Mouse (Mus musculus) neural tube, embryonic 10.5 days (tissue): ENCODE results near the gene Lrmda.
A peak's percentile ranks its signal among the peaks of the same experiment; 100 is the strongest.

ENCODE experiments used
- DNase-seq: peaks from one replicate; pipeline ENCODE4 v3.0.0-alpha.2; 2017; ENCODE audit warnings: low spot score; ENCODE audit errors: extremely low spot score

Lrmda gene

DNA sequence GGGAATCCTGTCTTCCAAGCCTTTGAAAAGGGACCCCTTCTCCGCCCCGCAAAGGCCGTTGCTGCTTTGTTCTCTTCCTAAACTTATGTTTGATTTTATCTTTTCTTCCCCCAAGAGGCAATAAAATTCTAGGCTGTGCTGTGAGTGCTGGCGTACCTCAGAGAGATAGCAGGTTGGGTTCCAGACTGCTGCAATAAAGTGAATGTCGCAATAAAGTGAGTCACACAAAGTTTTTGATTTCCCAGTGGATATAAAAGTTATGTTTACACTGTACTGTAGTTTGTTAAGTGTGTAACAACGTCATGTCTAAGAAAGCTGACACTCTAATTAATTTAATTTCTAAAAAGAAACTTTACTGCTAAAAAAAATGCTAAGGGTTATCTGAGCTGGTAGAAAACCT lies 22.6 kb downstream of the Lrmda start:
- no peak for DNase-seq

DNA sequence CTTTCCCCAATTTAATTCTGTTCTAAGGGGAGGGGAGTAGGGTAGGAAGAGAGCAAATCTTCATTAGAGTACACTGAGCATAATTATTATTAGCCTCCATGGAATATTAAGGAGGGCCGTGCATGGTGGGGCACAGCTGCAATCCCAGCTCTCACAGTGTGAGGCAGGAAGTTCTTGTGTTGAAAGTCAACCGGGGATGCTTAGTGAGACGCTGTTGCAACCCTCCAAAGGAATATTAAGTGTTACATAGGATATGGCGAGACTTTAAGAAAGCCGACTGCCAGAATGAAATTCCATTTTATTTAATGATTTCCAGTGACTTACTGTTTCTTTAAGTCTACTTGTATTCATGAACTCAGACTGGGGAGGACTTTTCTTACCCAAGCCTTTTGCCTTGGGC lies 23.9 kb downstream of the Lrmda start:
- no peak for DNase-seq

DNA sequence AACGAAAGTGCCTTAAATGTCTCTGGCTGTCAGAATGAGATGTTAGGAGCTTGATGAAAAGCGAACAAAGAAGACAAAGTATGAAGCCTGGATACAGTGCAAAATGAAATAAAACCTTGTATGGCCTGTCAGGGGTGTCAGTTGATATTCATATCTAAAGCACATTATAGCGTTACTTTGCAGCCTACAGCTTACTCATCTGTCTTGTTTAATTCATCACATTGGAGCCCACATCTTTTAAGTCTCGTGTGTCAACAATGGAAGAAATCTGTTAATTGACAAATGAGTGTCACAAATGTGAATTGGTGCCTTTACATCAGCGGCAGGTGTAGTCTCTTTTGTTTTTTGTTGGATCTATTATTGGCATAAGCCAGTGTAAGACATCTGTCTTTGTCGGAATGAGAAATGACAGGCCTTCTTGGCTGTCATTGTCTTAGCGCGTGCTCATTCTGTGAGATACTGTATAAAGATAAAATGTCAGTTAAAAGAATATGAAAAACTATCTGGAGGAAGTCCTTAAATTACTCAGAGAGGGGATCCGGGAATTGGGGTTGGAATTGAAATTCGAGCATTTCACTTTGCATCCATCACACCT lies 26.8 kb downstream of the Lrmda start:
- DNase-seq: no peak

DNA sequence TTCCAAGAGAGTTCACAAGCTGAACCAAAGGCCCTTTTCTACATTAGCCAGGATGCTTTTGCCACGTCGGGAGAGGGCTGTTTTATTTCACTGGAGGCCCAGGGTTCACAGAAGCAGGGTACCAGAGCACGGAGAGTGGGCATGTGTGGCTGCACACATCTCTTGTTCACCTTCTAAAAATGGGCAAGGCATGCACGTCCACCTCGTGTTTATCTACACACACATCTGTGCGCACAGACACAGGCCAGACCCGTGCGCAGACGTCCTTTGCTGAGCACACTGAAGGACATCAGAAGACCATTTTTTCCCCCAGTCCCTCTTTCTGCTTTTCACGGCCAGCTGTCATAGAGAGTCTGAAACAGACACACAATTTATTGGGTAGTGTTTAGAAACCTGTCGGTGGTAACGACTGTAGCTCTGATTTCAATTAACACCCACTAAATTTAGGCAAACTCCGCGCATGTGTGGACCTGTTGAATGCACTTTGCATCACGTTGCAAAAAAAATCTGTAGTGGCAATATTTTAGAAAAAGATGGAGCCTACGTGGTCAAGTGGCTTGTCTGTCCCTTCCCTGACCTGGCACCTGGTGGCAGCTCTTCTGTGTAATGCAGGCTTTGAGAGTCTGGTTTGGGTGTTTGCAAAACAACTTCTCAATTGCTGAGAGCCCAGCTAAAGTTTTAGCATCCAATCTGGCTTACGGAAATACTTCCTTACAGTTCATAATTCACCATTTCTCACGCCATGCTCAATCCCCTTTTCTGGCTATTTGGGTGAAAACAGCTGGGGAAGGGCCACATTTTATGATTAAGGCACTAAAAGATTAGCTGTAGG lies 28.8 kb downstream of the Lrmda start:
- no peak for DNase-seq

DNA sequence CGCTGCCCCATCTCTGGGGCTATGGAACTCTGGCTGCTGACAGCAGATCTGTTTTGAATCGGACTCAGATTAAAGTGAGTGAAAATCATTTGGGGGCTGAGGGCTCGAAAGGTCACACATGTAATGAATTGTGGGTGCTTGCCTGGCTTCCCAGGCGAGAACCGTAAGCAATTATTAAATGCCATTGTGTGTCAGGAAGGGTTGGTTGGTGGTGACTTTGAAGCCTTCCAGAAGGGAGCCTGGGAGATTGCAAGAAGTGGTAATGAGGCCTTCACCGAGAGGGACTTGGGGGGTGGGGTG lies 29.3 kb downstream of the Lrmda start:
- no peak for DNase-seq

DNA sequence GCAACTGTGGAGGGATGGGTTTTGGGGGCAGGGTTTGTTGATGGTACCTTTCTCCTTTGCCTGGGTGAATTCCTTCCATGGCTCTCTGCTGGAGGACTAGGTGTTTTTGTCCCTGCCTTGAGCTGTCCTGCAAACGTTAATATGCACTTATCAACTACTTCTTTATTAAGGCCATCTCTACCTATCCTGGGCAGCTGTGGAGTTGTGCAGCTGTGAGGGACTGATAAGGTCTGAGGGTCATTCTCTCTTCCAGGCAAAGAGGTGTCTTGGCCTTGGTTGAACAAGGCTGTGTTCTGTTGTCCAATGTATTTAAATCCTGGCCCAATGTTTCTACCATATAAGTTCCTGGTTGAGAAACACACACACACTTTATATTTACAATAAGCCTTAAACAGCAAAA lies 29.8 kb downstream of the Lrmda start:
- DNase-seq: no peak

DNA sequence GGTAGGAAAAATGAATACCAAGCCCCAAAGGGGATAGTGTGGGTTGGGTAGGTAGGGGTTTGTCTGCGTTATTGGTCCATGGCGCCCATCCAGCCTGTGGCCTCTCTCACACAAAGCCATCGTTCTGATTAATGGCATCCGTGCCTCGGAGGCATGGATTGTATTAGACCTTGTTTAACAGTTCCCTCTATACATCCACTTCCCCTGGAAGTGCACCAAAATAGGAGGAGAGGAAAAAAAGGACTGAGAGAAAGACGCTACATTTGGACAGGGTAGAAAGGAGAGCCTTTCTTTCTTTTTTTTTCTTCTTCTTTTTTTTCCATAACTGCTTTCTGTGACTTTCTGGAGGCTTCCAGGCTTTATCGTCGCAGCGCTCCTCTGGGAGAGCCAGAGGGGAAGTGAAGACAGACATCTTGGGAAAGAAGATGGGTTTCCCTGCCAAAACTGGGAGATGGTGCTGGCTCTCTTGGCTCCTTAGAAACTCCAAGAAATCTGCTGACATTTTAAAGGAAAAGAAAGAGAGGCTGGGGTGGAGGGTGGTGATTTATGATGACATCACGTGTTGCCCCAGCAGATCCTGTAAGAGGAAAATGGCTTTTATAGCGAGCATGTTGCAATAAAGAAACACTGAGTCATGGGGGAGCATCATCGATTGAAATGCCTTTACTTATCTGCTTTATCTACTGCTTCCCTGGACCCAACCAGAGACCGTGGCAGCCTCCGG lies 32.6 kb downstream of the Lrmda start:
- DNase-seq: no peak

DNA sequence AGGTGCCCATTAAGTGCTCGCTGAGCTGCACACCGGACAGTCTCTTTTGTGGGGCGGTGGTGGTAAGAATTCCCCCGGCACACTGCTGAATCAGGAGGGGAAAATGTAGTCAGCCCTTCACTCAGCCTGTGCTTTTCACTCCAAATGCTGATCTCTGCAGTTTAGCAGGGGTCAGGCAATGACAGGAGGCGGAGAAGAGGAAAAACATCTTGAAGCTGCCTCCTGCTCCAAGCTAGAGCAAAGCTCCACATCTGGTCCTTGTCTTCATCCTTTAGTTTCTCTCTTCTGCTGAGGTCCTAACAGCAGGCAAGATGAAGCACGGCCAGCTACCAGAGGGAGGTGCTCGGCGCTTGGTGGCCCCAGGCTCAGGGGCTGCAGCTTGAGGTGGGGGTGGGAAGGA lies 36.1 kb downstream of the Lrmda start:
- DNase-seq: no peak

DNA sequence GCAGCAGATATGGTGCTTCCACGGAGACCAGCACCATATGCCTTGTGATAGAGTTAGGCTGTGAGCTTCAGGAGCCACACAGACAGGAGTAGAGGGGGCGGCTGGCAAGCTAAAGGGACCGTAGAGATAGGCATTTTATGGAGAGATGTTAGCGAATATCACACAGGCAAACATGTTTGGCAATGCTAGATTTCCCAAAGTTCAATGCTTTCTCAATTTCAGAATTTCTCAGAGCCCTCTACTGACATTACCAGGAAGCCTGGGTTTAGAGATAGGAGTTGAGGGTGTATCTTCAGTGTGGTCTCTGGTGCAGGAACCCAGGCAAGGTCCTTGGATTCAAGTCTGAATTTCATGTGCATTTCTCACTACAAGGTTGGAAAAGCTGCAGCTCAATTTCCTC lies 36.7 kb downstream of the Lrmda start:
- DNase-seq: no peak

DNA sequence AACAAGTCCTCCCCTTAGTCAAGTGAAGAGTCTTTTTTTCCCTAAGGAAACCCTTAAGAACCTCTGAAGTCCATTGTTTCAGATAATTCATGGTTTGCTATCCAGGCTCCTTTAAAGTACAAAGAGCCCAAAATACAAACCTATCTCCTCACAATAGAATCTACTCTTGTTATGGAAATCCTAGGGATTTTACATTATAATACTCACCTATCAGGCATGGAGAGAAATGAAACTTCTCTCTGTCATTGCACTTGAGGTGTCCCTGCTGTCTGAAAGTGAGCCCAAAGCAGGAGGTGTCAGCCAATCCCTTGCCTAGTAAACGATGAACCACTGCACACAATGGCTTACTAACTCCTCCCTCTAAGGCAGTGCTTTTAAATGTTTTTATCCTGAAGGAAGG lies 39.2 kb downstream of the Lrmda start:
- DNase-seq: no peak

DNA sequence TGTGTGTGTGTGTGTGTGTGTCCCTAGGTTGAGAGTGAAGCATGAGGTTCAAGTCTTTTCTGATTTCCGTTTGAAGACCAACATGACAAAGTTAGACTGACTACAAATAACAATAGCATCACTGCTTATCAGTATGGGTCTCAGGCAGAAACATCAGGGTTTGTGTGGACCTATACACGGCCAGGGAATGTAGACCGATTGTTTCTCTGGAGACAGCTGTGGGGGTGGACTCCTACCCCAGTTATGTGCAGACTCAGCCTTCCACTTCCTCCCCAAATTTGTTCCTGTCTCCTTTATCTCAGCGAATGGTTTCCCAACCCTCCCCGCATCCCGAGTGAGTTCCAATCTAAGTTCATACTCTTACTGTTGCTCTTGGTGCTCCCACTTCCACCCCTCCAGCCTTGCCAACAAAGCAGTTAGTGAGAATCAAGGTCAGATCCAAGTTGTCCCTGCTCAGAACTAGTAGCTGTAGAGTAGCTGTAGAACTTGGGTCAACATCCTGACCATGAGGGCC lies 39.9 kb downstream of the Lrmda start:
- DNase-seq: no peak

DNA sequence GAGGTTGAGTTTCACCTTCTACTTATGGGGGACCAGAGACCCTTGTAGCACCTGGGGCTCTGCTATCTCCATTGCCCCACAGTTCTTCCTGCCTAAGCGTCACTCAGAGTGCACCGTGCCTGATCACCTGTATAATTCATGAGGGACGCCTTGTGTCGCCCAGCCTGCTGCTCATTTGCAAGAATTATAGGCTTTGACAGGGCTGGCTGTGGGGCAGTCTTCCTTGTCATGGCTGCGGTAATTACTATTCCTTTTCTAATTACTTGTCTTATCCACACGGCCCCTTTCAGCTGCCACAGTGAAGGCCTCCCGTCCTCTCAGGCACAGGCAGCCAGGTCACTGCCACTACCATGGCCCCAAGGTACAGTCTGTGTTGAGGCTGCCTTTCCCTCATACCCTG lies 41.3 kb downstream of the Lrmda start:
- no peak for DNase-seq

DNA sequence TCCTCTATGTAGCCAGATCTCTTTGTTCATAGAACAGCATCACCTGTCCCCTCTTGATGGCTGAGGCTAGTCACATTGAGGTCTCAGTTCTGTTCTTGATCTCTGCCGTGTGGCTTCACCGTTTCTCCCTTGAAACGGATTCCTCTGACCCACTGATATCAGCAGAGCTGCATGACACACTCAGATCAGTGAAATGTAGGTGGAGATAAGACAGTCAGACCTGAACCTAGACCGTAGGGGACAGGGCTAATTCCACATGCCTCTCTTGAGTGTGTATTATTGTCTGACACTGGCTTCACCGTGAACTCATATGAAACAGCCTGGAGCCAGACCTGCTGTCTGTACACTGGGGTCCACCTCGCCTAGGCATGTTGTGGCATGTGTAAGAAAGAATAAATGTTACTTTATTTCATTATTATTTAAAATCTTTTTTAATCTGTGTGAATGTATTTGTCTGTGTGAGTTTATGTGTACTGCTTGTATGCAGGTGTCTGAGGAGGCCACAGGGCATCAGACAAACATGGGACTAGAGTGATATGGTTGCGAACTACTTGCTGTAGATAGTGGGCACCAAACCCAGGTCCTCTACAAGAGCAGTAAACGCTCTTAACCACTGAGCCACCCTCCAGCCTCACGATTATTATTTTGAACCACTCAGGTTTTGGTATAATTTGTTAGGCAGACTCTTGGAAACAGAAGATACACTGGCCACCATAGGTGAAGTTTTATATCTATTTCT lies 42.8 kb downstream of the Lrmda start:
- DNase-seq: no peak

DNA sequence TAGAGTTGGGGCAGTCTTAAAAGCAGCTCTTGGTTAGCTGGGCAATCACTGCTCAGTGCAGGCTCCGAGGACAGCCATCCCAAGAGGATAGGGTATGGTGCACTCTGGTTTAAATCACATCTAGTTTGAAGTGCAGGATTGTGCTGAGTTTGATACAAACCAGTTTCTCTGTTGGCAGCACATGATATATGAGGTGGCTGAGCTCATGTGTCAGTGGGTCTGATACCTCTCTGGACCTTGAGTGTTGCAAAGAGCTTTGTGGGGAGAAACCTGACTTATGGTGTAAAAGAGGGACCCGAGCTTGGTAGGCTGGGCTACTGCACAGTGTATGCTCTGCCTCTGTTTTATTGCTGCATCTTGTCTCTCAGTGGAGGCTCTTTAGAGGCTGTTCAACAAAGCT lies 49.7 kb downstream of the Lrmda start:
- no peak for DNase-seq

DNA sequence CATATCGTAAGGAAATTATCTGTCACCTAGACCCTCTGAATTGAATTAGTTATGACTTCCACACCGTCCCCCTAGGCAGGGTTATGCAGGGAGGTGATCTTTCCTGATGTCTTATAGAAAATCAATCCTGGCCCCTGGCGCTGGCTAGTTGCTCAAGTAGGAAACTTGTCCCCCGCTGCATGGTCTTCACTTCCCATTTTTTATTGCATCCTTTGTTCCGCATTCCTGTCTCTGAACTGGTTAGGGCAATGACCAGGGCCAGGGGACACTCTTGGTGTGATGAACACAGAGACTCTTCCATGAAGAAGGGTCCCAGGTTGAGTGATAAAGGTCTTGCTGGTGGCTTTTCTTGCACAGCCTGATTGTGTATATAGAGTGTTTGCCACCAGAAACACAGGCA lies 53.9 kb downstream of the Lrmda start:
- no peak for DNase-seq

DNA sequence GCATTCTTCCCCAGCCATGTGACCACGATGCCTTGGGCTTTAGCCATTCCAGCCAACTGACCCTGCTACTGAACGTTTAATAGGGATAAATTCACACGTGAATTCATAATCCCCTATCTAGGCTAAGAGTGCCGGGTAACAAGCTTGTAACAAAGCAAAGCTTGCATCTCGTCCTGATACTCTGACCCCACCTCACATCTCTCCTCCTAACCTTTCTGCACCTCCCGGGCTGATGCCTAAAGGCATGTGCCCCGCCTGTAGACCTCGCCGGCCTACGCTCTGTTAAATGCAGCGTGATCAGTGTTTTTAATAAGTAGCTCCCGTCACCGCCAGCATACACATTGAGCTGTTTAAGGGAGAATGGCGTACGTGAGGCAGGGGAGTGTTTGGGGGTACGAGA lies 54.7 kb downstream of the Lrmda start:
- DNase-seq: no peak

DNA sequence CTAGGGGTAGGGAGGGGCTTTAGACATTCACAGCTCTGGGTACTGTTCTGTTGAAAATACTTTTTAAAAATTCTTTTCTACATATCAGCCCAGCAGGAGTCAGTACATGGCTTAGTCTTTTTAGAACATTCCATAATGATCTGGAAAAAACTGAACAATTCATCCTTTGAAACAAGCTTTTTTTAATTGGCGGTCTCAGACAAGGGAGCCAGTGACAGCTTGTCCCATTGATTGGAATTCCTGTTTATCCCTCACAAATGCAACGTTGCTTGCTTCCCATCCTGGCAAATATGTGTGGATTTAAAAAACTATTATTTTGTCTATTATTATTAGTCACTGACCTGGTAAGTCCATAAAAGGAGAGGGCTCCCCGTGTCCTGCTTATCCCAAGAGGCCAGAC lies 64.4 kb downstream of the Lrmda start:
- no peak for DNase-seq

DNA sequence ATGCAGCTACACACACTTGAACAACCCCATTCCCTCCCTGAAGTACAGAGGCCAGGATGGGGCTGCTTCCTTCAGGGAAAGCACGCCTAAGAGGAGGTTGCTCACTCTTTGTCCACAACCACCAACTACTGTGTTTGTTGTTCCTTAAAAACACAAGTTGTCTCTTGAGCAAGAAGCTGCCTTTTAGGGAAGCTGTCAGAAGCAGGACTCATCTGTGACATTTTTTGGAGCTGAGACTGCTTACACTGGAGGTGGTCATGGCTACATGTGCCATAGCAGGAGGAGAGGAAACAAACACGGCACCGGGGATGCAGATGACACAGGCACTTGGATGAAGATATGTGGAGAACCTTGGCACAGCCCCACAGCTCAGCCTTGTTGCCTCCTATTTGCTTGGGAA lies 65.9 kb downstream of the Lrmda start:
- DNase-seq: no peak

DNA sequence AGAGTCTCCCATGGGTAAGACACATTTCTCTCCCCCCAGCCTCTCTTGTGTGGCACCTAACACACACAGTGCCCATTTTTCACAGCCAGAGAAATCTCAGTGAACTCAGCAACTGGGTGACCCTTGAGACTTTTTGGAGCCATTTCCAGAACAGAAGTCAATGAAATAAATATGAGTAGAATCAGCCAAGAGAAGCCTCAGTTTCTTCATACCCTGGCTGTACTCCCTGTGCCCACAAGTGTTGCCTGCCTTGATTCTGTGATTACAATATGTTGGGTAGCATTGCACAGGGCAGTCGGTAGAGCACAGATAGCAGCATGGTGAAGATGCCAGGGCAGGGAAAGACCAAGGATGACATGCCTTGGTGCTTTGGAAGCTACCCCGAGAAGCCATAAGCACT lies 69.1 kb downstream of the Lrmda start:
- no peak for DNase-seq

DNA sequence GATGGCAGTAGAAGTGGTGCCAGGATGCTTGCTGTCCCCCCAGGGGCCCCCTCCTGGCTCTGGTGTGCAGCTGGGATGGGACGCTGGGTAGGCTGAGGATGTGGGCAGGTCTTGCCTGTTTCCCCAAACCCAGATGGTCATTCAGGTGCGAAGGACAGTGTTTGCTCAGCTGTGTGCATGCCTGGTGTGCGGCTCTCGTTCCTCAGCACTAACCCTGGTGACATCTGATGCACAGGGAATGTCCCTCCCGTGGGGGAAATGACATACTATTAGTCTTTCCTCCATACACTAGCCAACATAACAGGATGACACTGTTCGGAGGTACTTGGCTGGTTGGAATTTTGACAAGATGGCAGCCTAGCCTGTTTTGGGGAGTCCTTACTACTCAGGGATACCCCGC lies 69.8 kb downstream of the Lrmda start:
- peak; percentile 51 for DNase-seq

DNA sequence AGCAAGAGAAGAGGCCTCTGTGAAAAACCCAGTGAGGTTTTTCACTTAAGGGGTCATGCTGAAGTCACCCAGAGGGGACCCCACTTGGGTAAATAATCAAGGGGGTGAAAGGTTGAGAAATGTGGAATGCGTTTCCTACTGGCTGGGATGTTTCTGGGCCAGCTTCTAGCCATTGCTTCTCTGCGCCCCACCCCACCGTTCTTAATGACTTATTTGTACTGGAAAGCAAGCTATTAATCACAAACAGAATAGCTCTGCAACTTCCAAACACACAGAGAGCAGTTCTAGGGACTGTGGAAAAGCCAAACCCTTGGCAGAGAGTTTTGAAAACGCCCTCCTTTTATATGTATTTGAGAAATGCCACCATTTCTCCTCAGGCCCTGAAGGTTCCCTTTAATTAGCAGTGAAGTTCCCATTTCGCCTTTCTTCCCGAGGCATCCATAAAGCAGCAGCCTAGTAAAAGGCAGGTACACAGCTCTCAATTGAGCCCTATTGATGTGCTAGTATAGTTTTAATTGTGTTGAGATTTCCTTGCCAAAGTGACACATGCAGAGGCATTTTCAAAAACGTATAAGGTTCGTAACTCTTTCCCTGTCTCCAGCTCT lies 70.5 kb downstream of the Lrmda start:
- no peak for DNase-seq
